Mouse (Mus musculus) kidney, embryonic 14.5 days (tissue): Measurements from ENCODE around the gene Ntrk2. TPM values are rescaled to one million over a fixed set of nuclear protein-coding genes. Genes with fewer than 3 reads are reported as not detected.

ENCODE experiments used
- ATAC-seq: fragments of 200-750 bp; cut with Nextera tagmentation; 2 replicates; pipeline ENCODE4 v1.8.0; 2017; ENCODE audit warnings: moderate number of reproducible peaks, mild to moderate bottlenecking, moderate TSS enrichment, moderate library complexity; ENCODE audit not compliant: low FRiP score, low TSS enrichment
- H3K27ac ChIP-seq: fragments of 300-500 bp; sonication (generic); 2 replicates; pipeline ENCODE4 v1.5.1; 2014; ENCODE audit warnings: low read depth, mild to moderate bottlenecking, low read length, moderate library complexity, mixed read lengths
- H3K27me3 ChIP-seq: fragments of 300-500 bp; sonication (generic); 2 replicates; pipeline ENCODE4 v1.6.1; 2014; ENCODE audit warnings: mild to moderate bottlenecking, low read length; ENCODE audit not compliant: control insufficient read depth, insufficient read depth
- H3K36me3 ChIP-seq: fragments of 300-500 bp; sonication (generic); 2 replicates; pipeline ENCODE4 v1.6.1; 2014; ENCODE audit warnings: low read length, mixed read lengths; ENCODE audit not compliant: control insufficient read depth, insufficient read depth
- H3K4me1 ChIP-seq: fragments of 300-500 bp; sonication (generic); 2 replicates; pipeline ENCODE4 v1.6.1; 2014; ENCODE audit warnings: low read length, mixed read lengths; ENCODE audit not compliant: control insufficient read depth, insufficient read depth
- H3K4me2 ChIP-seq: fragments of 300-500 bp; sonication (generic); replicated peaks from 2 replicates; pipeline ENCODE4 v1.6.1; 2014; ENCODE audit warnings: low read depth, mild to moderate bottlenecking, low read length
- H3K4me3 ChIP-seq: fragments of 300-500 bp; sonication (generic); 2 replicates; pipeline ENCODE4 v1.5.1; 2014; ENCODE audit warnings: mild to moderate bottlenecking, low read length
- H3K9ac ChIP-seq: fragments of 300-500 bp; sonication (generic); 2 replicates; pipeline ENCODE4 v1.6.1; 2014; ENCODE audit warnings: low read depth, mild to moderate bottlenecking, low read length, moderate library complexity
- H3K9me3 ChIP-seq: fragments of 300-500 bp; sonication (generic); 2 replicates; pipeline ENCODE4 v1.6.1; 2016; ENCODE audit warnings: low read length; ENCODE audit not compliant: control insufficient read depth
- WGBS: fragments of 180-500 bp; shearing (Covaris S2); extraction: QIAGEN DNeasy Blood & Tissue Kit; methylation state at CpG from one replicate; pipeline ENCODE4 v1.1.7; 2014; 5-methylcytosine and 5-hydroxymethylcytosine counted together
- polyA plus RNA-seq: library from polyadenylated mRNA; unstranded; fragments of >200 nt; fragmentation: Nextera tagmentation; extraction: Ambion mirVana; gene quantifications from 2 replicates; pipeline ENCODE4 v1.2.1, GENCODE M21; 2014

Ntrk2 gene
- polyA plus RNA-seq, 1 experiment from 2014 or later = 5.6 TPM

DNA sequence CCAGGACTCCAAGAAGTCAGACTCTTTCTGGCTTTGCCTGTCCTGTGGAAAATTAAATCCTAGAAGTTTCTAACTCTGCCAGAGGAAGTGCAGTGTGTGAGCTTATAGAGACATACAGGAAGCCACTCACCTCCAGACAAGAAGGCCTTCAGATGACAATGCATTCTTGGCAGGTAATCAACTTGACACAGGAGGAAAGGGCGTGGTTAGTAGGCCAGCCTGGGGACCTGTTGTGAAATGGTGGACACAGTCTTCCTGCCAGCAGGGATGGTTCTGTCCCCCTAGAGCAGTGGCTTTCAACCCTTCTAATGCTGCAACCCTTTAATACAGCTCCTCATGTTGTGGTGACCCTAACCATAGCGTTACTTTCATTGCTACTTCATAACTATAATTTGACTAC is 191.4 kb downstream of the Ntrk2 start:
- Histone ChIP-seq H3K9ac (no peak overlapping the region), H3K36me3 (no peaks in the 10 kb centered on the region), H3K4me3 (no peak overlapping the region), H3K27ac (no peak overlapping the region), H3K4me2 (no peak overlapping the region), H3K27me3 (no peaks in the 10 kb centered on the region), H3K4me1 (no peaks in the 10 kb centered on the region), H3K9me3 (no peaks in the 10 kb centered on the region)
- ATAC-seq = no peak
- WGBS = 92% methylated on average over 2 of the region's 2 CpGs

DNA sequence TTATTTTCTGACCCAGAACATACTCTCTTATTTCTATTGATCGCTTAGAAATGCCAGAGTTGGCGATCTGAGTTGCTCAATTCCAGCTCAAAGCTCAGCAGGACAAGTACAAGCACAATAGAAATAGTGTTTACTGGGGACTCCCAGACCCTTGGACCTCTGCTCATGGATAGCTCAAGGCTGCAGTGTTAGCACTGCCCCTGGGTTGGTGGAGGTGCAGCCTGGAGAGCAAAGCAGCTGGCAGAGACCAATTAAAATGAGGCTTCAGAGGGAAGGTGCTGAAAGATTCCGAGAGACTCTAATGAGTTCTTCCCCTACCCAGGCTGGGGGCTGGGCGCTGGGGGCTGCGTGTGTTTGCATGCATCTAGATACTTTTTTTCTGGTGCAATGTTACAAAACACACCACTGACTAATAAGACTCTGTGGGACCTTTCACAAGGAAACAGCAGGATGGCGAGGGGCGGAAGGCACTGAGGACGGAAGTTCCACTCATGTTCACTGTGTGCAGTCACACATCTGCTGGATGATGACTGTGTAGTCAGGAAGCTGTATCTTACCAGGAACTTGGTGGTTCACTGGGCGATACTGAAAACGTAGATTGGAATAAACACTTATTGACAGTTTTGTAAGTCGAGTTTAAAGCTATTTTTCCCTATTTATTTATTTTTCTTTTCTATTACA is 193.1 kb downstream of the Ntrk2 start:
- 66% methylated on average over 11 of the region's 11 CpGs for WGBS
- ATAC-seq = no peak
- no peaks in the 10 kb centered on the region for H3K27me3 ChIP-seq
- H3K4me3 ChIP-seq = no peak overlapping the region
- no peaks in the 10 kb centered on the region for H3K36me3 ChIP-seq
- H3K27ac ChIP-seq = no peak overlapping the region
- H3K9me3 ChIP-seq = no peaks in the 10 kb centered on the region
- no peak overlapping the region for H3K9ac ChIP-seq
- no peak overlapping the region for H3K4me2 ChIP-seq
- H3K4me1 ChIP-seq = 0 out of 2 replicates have a peak, but pooled peaks cover 6% of the 10 kb centered on the region

DNA sequence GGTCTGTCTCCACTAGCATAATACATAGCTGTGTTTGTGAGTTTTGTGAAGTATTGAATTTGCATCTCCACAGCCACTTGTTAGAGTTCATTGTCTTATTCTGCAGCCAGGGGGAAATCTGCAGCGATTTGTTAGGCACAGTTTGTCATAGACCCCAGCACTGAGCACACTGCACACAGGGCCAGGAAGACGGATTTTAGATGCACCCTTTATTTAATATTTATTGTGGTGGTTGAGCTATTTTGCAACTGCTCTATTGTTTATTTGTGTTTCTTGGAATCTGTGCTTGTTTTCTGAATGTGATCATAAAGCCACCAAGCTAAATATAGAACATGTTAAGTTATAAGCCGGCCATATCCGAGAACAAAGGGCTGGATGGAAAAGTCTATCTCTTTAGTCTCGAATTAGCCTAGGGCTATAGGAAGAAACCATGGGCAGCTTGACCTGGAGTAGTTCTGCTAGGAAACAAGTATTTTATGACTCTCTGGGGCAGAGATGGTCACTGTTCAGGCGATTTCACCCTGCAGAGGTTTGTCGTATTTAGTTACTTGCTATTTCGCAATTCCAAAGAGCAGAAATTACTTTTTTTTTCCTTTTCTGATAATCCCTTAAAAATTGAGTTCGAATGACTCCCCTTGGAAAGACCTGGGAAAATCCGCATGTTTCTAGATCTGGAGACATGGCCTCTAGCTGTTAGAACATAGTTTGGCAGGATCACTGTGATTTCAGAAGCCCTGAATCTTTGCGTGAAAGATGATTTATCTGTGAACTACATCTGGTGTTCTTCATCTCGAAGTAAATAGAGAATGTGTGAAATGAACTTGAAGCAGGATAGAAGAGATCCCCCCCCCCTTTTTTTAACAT is 196.8 kb downstream of the Ntrk2 start:
- ATAC-seq = no peak
- Histone ChIP-seq H3K4me2 (no peak overlapping the region), H3K36me3 (no peaks in the 10 kb centered on the region), H3K9me3 (no peaks in the 10 kb centered on the region), H3K9ac (no peak overlapping the region), H3K4me3 (no peak overlapping the region), H3K27me3 (no peaks in the 10 kb centered on the region), H3K27ac (no peak overlapping the region), H3K4me1 (peaks cover 6% of the 10 kb centered on the region; the same call in 1 of the 2 replicates)
- 53% methylated on average over 12 of the region's 12 CpGs for WGBS

DNA sequence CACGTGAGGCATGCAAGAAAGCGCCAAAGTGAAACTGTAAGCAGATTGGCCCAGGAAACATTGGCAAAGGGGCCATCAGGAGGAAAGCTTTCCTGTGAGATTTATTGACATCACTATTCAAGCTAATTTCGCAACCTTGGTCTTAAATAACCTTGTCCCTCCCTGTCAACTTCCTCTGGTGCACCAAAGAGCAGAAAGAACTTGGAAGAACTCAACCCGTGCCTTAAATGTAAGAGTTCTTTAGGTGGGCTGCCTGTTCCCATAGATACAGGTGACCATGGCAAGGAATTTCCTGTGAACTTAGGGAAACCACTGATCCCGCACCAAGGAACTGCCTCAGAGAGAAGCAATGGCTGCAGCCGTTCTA is 197.4 kb downstream of the Ntrk2 start:
- H3K4me2 ChIP-seq = no peak overlapping the region
- no peak overlapping the region for H3K4me3 ChIP-seq
- WGBS = 34% methylated on average over 6 of the region's 6 CpGs
- no peak overlapping the region for H3K9ac ChIP-seq
- no peak for ATAC-seq
- peaks cover 6% of the 10 kb centered on the region; the same call in 1 of the 2 replicates for H3K4me1 ChIP-seq
- no peaks in the 10 kb centered on the region for H3K36me3 ChIP-seq
- H3K9me3 ChIP-seq = no peaks in the 10 kb centered on the region
- H3K27ac ChIP-seq = no peak overlapping the region
- H3K27me3 ChIP-seq = no peaks in the 10 kb centered on the region

DNA sequence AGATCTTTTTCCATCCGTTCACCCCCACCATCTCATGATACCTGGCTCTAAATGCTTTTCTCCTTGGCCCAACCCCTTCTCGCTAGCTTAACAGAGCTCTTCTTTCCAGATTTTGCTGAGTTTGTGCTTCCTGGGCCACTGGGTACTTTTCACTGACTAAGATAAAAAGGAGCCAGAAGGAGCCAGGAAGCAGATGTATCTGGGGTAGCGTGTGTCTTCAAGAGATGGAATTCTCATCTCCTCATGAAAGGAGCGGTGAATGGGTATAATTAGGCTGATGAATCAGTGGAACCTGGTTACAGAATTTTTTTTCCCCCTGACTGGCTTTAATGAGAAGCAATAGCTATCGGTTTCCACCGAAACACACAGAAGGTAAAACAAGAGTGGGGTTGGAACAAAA is 198.2 kb downstream of the Ntrk2 start:
- Histone ChIP-seq H3K27me3 (no peaks in the 10 kb centered on the region), H3K27ac (no peak overlapping the region), H3K4me2 (no peak overlapping the region), H3K4me3 (no peak overlapping the region), H3K9me3 (no peaks in the 10 kb centered on the region), H3K36me3 (no peaks in the 10 kb centered on the region), H3K4me1 (peaks cover 6% of the 10 kb centered on the region; the same call in 1 of the 2 replicates), H3K9ac (no peak overlapping the region)
- no peak for ATAC-seq
- 68% methylated on average over 6 of the region's 6 CpGs for WGBS

DNA sequence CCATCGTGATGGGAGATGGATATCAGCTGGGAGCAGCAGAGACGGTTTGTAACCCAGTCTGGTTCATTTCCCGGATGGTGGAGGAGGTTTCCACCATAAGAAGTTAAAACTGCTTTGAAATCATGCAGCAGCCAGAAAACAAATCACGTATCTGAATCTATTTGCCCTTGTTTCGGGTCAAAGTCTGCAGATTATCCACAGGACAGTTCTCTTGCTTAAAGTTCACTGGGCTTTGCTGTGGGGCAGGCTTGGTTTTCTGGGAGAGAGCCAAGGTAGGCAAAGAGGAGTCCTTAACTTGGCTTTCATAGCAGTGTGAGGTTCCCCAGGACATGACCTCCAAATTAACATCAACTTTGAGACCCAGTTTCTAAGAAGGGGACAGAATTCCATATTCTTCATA is 203.5 kb downstream of the Ntrk2 start:
- H3K9ac ChIP-seq = no peak overlapping the region
- no peak overlapping the region for H3K4me2 ChIP-seq
- H3K4me1 ChIP-seq = peaks cover 10% of the 10 kb centered on the region
- no peaks in the 10 kb centered on the region for H3K27me3 ChIP-seq
- ATAC-seq = no peak
- H3K4me3 ChIP-seq = no peak overlapping the region
- 38% methylated on average over 5 of the region's 5 CpGs for WGBS
- H3K9me3 ChIP-seq = no peaks in the 10 kb centered on the region
- H3K36me3 ChIP-seq = no peaks in the 10 kb centered on the region
- no peak overlapping the region for H3K27ac ChIP-seq

DNA sequence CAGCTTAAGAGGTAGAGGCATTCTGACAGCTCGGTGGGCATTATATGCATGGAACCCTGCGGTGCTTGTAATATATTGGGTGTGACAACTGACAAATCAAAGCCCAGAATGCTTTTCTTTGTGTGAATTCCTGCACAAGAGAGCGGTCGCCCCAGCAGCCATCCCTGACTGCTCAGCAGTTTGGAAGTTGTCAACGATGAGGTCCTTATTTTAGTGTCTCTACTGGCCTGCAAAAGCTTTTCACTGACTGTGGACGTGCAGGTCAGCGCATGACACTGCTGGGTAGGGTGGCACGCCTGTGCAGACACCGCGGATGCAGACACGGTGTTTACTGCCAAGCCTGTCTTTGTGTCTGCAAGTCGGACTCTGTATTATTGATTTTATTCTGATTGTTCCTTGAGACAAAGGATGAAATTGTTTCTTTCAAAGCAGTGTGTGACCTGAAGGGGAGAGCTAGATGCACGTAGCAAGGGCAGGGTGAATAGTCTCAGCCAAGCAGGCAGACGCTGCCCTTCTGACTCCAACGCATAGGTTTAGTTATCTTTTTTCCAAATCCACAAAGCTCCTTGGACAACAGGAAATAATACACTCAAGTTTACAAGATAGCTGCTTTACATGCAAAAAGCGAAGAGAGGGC is 204.6 kb downstream of the Ntrk2 start:
- H3K36me3 ChIP-seq = no peaks in the 10 kb centered on the region
- no peaks in the 10 kb centered on the region for H3K27me3 ChIP-seq
- peak overlapping the region; percentile 18; the same call in 1 of the 2 replicates for H3K4me3 ChIP-seq
- no peak overlapping the region for H3K9ac ChIP-seq
- 28% methylated on average over 16 of the region's 16 CpGs for WGBS
- peaks cover 10% of the 10 kb centered on the region; the same call in 1 of the 2 replicates for H3K4me1 ChIP-seq
- H3K27ac ChIP-seq = no peak overlapping the region
- ATAC-seq = peak; percentile 38; the same call in 1 of the 2 replicates
- H3K9me3 ChIP-seq = no peaks in the 10 kb centered on the region
- H3K4me2 ChIP-seq = peak overlapping the region; percentile 52

DNA sequence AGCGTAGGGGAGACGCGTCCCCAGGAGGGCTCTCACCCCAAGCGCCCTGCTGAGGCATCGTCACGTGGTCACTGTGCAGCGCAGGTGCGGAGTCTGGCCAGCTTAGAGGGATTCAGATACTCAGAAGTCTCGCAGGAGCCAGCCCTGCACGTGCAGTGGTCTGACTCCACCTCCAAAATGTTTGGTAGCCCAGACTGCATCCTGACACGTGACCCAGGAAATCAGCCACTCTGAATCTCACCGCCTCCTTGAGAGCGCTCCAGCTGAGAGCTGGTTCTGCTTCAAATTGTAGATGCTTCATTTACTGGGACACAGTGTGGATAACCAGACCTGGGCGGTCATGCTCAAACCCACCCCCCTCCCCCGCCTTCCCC is 205.1 kb downstream of the Ntrk2 start:
- H3K4me3 ChIP-seq = peak overlapping the region; percentile 18; the same call in 1 of the 2 replicates
- H3K27me3 ChIP-seq = no peaks in the 10 kb centered on the region
- H3K9me3 ChIP-seq = no peaks in the 10 kb centered on the region
- WGBS = 1% methylated on average over 15 of the region's 15 CpGs
- H3K4me2 ChIP-seq = peak overlapping the region; percentile 52
- H3K27ac ChIP-seq = no peak overlapping the region
- no peak overlapping the region for H3K9ac ChIP-seq
- H3K36me3 ChIP-seq = no peaks in the 10 kb centered on the region
- peaks cover 10% of the 10 kb centered on the region; the same call in 1 of the 2 replicates for H3K4me1 ChIP-seq
- peak; percentile 90 for ATAC-seq
